Mouse (Mus musculus) testis, adult 2 months (tissue): ENCODE measurements around the gene Cep85l.

Source experiments
- CTCF ChIP-seq: fragments of 200-500 bp; IDR thresholded peaks from 2 replicates; pipeline ENCODE4 v1.5.1; 2012; ENCODE audit warnings: low read depth, mild to moderate bottlenecking, inconsistent platforms, low read length, moderate library complexity; ENCODE audit not compliant: control insufficient read depth, insufficient read depth, insufficient replicate concordance
- POLR2A ChIP-seq: fragments of 200-500 bp; IDR thresholded peaks from 2 replicates; pipeline ENCODE4 v1.6.1; 2012; ENCODE audit warnings: low read depth, mild to moderate bottlenecking, inconsistent platforms, low read length, moderate library complexity; ENCODE audit not compliant: control insufficient read depth

DNA sequence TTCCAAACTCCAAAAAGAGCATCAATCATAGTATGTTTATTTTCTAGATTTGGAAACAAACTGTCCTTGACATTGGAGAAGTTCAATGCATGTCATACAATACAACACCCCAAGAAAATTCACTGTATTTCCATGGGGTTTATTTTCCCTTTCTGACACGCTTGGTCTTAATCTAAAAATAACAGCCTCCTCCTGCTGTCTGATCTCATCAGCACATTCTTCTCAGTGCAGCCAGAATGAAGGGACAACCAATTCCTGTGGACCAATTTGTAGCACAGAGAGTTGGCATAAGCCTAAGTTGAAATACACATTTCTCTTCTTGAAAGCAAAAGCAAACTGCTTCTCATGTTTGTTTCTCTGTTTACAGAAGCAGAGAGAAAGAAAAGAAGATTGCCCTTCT is 42.5 kb upstream of the Cep85l start:
- TF ChIP-seq CTCF (no peak), POLR2A (no peak)
